Mouse (Mus musculus) lung, embryonic 14.5 days (tissue): ENCODE data around the gene Prcp. TPM values are rescaled to one million over a fixed set of nuclear protein-coding genes. Genes with fewer than 3 reads are reported as not detected.

Experiments used
- ATAC-seq: fragments of 200-750 bp; cut with Nextera tagmentation; 2 replicates; pipeline ENCODE4 v1.8.0; 2017; ENCODE audit warnings: mild to moderate bottlenecking, moderate TSS enrichment, moderate library complexity; ENCODE audit not compliant: insufficient read depth
- DNase-seq: peaks from one replicate; pipeline ENCODE4 v3.0.0-alpha.2; 2015
- H3K27ac ChIP-seq: fragments of 300-500 bp; sonication (generic); 2 replicates; pipeline ENCODE4 v1.5.1; 2014; ENCODE audit warnings: low read depth, mild to moderate bottlenecking, moderate library complexity
- H3K27me3 ChIP-seq: fragments of 300-500 bp; sonication (generic); 2 replicates; pipeline ENCODE4 v1.6.1; 2014; ENCODE audit warnings: low read length, control low read depth; ENCODE audit not compliant: insufficient read depth
- H3K36me3 ChIP-seq: fragments of 300-500 bp; sonication (generic); 2 replicates; pipeline ENCODE4 v1.6.1; 2014; ENCODE audit warnings: control low read depth; ENCODE audit not compliant: insufficient read depth
- H3K4me1 ChIP-seq: fragments of 300-500 bp; sonication (generic); 2 replicates; pipeline ENCODE4 v1.6.1; 2014; ENCODE audit warnings: antibody characterized with exemption, control low read depth; ENCODE audit not compliant: insufficient read depth
- H3K4me2 ChIP-seq: fragments of 300-500 bp; sonication (generic); 2 replicates; pipeline ENCODE4 v1.6.1; 2014; ENCODE audit warnings: mild to moderate bottlenecking
- H3K4me3 ChIP-seq: fragments of 300-500 bp; sonication (generic); 2 replicates; pipeline ENCODE4 v1.5.1; 2014; ENCODE audit warnings: low read depth, low read length
- H3K9ac ChIP-seq: fragments of 300-500 bp; sonication (generic); 2 replicates; pipeline ENCODE4 v1.6.1; 2014
- H3K9me3 ChIP-seq: fragments of 300-500 bp; sonication (generic); 2 replicates; pipeline ENCODE4 v1.6.1; 2016; ENCODE audit warnings: low read depth, low read length, control low read depth
- CTCF ChIP-seq: IDR thresholded peaks from 2 replicates; pipeline ENCODE4 v1.5.1; 2016; ENCODE audit warnings: antibody characterized with exemption, low read depth
- WGBS: fragments of 180-500 bp; shearing (Covaris S2); extraction: QIAGEN DNeasy Blood & Tissue Kit; methylation state at CpG from one replicate; pipeline ENCODE4 v1.1.7; 2014; 5-methylcytosine and 5-hydroxymethylcytosine counted together
- polyA plus RNA-seq: library from polyadenylated mRNA; unstranded; fragments of >200 nt; fragmentation: Nextera tagmentation; extraction: Ambion mirVana; gene quantifications from 2 replicates; pipeline ENCODE4 v1.2.1, GENCODE M21; 2014

Prcp gene
- polyA plus RNA-seq, 1 experiment from 2014 or later = 42.2 TPM

DNA sequence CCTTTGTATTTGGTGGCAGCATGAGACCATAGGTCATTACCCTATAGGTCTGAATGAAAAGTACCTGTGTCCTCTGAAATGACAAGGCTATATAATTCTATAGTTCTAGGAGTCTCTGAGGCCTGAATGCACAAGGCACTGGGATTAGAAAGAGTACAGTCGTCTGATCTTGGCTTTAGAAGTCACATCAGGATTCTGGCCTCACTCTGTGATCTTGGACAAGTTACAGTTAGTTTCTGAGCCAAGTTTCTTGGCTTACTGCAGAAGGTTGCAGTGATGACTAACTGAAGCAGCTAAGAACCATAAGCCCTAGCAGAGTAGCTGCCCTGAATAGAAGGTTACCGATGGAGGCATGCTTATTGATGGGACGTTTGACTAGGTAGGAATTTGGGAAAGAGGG lies 1.8 kb downstream of the Prcp start:
- 32% methylated on average over 3 of the region's 3 CpGs for WGBS
- Histone ChIP-seq H3K36me3 (no peaks in the 10 kb centered on the region), H3K4me1 (peaks cover 9% of the 10 kb centered on the region; the same call in 1 of the 2 replicates), H3K9me3 (no peaks in the 10 kb centered on the region), H3K4me3 (peak overlapping the region; percentile 63), H3K27ac (peak overlapping the region; percentile 99), H3K27me3 (no peaks in the 10 kb centered on the region), H3K4me2 (peak overlapping the region; percentile 77), H3K9ac (peak overlapping the region; percentile 78; the same call in 1 of the 2 replicates)
- DNase-seq (peak; percentile 49), ATAC-seq (no peak)
- TF ChIP-seq CTCF = no peak

DNA sequence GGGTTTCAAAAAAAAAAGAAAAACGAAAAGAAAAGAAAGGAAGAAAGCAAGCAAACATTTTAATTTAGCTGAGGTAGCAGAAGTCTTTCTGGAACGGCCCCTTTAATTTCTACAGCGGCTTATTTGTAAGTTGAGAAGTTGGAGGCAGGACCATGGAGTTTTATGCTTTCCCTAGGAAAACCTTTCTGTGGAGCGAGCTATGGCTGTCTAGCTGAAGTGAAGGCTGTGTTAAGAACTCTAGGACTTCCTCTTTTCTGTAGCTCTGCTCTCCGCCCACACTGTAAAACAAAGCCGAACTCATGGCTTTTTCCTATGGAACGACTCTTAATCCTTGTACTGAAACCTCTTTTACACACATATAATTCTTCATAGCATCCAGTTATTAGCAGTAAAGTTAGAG lies 2.3 kb downstream of the Prcp start:
- ATAC-seq = no peak
- peak overlapping the region; percentile 77 for H3K4me2 ChIP-seq
- TF ChIP-seq CTCF = no peak
- peak overlapping the region; percentile 54 for H3K9ac ChIP-seq
- no peaks in the 10 kb centered on the region for H3K27me3 ChIP-seq
- peak overlapping the region; percentile 63 for H3K4me3 ChIP-seq
- H3K36me3 ChIP-seq = no peaks in the 10 kb centered on the region
- DNase-seq = peak; percentile 70
- peaks cover 9% of the 10 kb centered on the region; the same call in 1 of the 2 replicates for H3K4me1 ChIP-seq
- 21% methylated on average over 7 of the region's 7 CpGs for WGBS
- H3K9me3 ChIP-seq = no peaks in the 10 kb centered on the region
- H3K27ac ChIP-seq = peak overlapping the region; percentile 73; the same call in 1 of the 2 replicates

DNA sequence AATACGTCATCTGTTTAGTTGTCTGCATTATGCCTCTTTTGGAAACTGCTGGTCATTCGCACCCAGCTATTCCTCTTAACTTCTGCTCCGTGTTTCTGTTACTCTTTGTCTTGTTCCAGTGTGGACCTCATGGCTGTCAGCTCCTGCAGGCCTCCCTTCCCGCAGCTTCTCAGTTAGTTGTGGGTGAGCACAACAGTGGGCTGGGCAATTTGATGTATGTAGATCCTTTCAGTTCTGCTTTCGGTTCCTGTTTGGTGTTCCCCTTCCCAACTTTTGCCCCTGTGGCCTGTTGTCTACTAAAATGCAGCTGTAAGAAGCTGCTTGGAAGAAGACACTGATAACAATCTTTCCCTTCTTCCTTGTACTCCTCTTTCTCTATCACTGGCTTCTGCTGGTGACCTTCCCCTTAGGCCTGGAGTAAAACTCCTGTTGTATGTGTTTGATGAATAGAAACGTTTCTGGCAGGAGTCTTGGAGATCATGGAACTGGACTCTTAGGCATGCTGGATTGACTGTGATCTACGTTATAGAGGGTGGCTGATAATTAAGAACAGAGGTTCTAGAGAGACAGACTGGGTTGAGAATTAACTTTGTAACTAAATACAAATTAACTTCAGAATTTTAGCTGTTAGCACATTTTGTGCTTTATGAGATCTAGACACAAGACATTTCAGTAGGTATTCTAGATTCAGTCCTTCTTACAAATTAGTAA lies 4.5 kb downstream of the Prcp start:
- peaks cover 6% of the 10 kb centered on the region; the same call in 1 of the 2 replicates for H3K4me1 ChIP-seq
- WGBS = 68% methylated on average over 7 of the region's 7 CpGs
- no peak for TF ChIP-seq CTCF

GRCm38 (mm10) chr7:92883850-92884716 lies 9.8 kb downstream of the Prcp start:
- H3K27ac ChIP-seq = peak overlapping the region; percentile 51; the same call in 1 of the 2 replicates

More for the DNA sequence above, 4.5 kb downstream of the Prcp start:
- no peaks in the 10 kb centered on the region for H3K27me3 ChIP-seq
- ATAC-seq (no peak), DNase-seq (no peak)
- H3K9me3 ChIP-seq = no peaks in the 10 kb centered on the region
- H3K27ac ChIP-seq = no peak overlapping the region
- no peak overlapping the region for H3K4me3 ChIP-seq
- no peak overlapping the region for H3K9ac ChIP-seq
- peak overlapping the region; percentile 34 for H3K4me2 ChIP-seq
- H3K36me3 ChIP-seq = no peaks in the 10 kb centered on the region

GRCm38 (mm10) chr7:92884998-92885660 lies 10.9 kb downstream of the Prcp start:
- TF ChIP-seq CTCF = no peak
- Histone ChIP-seq H3K4me3 (no peak overlapping the region), H3K9me3 (no peaks in the 10 kb centered on the region), H3K27me3 (no peaks in the 10 kb centered on the region), H3K27ac (no peak overlapping the region), H3K9ac (no peak overlapping the region), H3K4me2 (no peak overlapping the region), H3K4me1 (no peaks in the 10 kb centered on the region), H3K36me3 (no peaks in the 10 kb centered on the region)
- 85% methylated on average over 6 of the region's 6 CpGs for WGBS
- no peak for DNase-seq
- ATAC-seq = no peak

More at GRCm38 (mm10) chr7:92883850-92884716, 9.8 kb downstream of the Prcp start:
- no peak for TF ChIP-seq CTCF
- H3K4me2 ChIP-seq = no peak overlapping the region
- no peaks in the 10 kb centered on the region for H3K27me3 ChIP-seq
- H3K9me3 ChIP-seq = no peaks in the 10 kb centered on the region
- no peak overlapping the region for H3K4me3 ChIP-seq
- WGBS = 86% methylated on average over 9 of the region's 9 CpGs
- H3K4me1 ChIP-seq = no peaks in the 10 kb centered on the region
- no peaks in the 10 kb centered on the region for H3K36me3 ChIP-seq
- no peak overlapping the region for H3K9ac ChIP-seq
- DNase-seq (no peak), ATAC-seq (peak; percentile 61; the same call in 1 of the 2 replicates)

DNA sequence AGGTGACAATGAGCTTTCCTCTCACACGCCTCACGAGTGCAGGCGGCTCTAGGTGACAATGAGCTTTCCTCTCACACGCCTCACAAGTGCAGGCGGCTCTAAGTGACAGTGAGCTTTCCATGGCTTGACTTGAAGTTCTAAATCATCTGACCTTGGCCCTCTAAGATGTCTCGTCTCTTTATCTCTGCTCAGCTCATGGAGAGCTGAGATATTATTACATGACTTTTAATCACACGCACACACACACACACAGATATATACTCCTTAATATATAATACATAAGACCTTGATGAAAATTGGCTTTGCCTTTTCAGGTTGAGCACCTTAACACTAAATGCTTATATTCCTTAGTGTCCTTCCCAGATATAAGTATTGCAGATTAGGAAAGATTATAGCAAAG lies 12.5 kb downstream of the Prcp start:
- no peak overlapping the region for H3K4me3 ChIP-seq
- H3K27me3 ChIP-seq = no peaks in the 10 kb centered on the region
- no peaks in the 10 kb centered on the region for H3K9me3 ChIP-seq
- no peaks in the 10 kb centered on the region for H3K4me1 ChIP-seq
- H3K27ac ChIP-seq = peak overlapping the region; percentile 42; the same call in 1 of the 2 replicates
- DNase-seq (no peak), ATAC-seq (0 out of 2 replicates have a peak, but pooled peaks have one; percentile 19)
- H3K9ac ChIP-seq = no peak overlapping the region
- H3K36me3 ChIP-seq = no peaks in the 10 kb centered on the region
- no peak for TF ChIP-seq CTCF
- 65% methylated on average over 7 of the region's 7 CpGs for WGBS
- no peak overlapping the region for H3K4me2 ChIP-seq
